Mouse (Mus musculus): Measurements from ENCODE around the gene Plpp3.

- TF ChIP-seq USF1 (IDR thresholded peaks at IDR 0.05; ENCODE audit: low read depth): no peak
- no peak for TF ChIP-seq CTCF (IDR thresholded peaks at IDR 0.05; ENCODE audit: control insufficient read depth, insufficient read depth, insufficient read length)
- TF ChIP-seq MYOD1 (IDR thresholded peaks at IDR 0.05; ENCODE audit: control insufficient read depth, insufficient read length, low read depth): no peak
- TF ChIP-seq MAX (IDR thresholded peaks at IDR 0.05): no peak
- no peak for TF ChIP-seq MYOG (IDR thresholded peaks at IDR 0.05; ENCODE audit: control insufficient read depth, extremely low read depth, insufficient read length)
- TF ChIP-seq FOSL1 (IDR thresholded peaks at IDR 0.05; ENCODE audit: insufficient read depth, low read length, poor library complexity, severe bottlenecking): no peak
Measured at GRCm38 (mm10) chr4:105254365-105254764, 97.2 kb downstream of the Plpp3 start.

Data from C2C12 (cell line).